Mouse (Mus musculus) heart, postnatal 0 days (tissue): Measurements from ENCODE around the gene Cdkal1. TPM values are rescaled to one million over a fixed set of nuclear protein-coding genes. Genes with fewer than 3 reads are reported as not detected.
A peak's percentile ranks its signal among the peaks of the same experiment; 100 is the strongest.

Experiments used
- ATAC-seq: fragments of 200-750 bp; cut with Nextera tagmentation; 2 replicates; pipeline ENCODE4 v1.8.0; 2017; ENCODE audit warnings: low read depth, moderate number of reproducible peaks, moderate library complexity; ENCODE audit not compliant: insufficient read depth
- DNase-seq: peaks from one replicate; pipeline ENCODE4 v3.0.0-alpha.2; 2016; ENCODE audit warnings: low spot score
- H3K27ac ChIP-seq: fragments of 300-500 bp; sonication (generic); 2 replicates; pipeline ENCODE4 v1.5.1; 2014; ENCODE audit warnings: low read depth, mild to moderate bottlenecking
- H3K27me3 ChIP-seq: fragments of 300-500 bp; sonication (generic); 2 replicates; pipeline ENCODE4 v1.6.1; 2014; ENCODE audit warnings: low read length, mixed read lengths; ENCODE audit not compliant: control insufficient read depth, insufficient read depth
- H3K36me3 ChIP-seq: fragments of 300-500 bp; sonication (generic); replicated peaks from 2 replicates; pipeline ENCODE4 v1.6.1; 2014; ENCODE audit warnings: low read length, mixed read lengths; ENCODE audit not compliant: control insufficient read depth, insufficient read depth
- H3K4me1 ChIP-seq: fragments of 300-500 bp; sonication (generic); 2 replicates; pipeline ENCODE4 v1.6.1; 2014; ENCODE audit warnings: antibody characterized with exemption; ENCODE audit not compliant: control insufficient read depth, insufficient read depth
- H3K4me2 ChIP-seq: fragments of 300-500 bp; sonication (generic); 2 replicates; pipeline ENCODE4 v1.6.1; 2014; ENCODE audit warnings: low read depth, mild to moderate bottlenecking, low read length, moderate library complexity
- H3K4me3 ChIP-seq: fragments of 300-500 bp; sonication (generic); 2 replicates; pipeline ENCODE4 v1.5.1; 2014; ENCODE audit warnings: low read depth, low read length
- H3K9ac ChIP-seq: fragments of 300-500 bp; sonication (generic); replicated peaks from 2 replicates; pipeline ENCODE4 v1.6.1; 2014; ENCODE audit warnings: low read depth, low read length, mixed read lengths
- H3K9me3 ChIP-seq: fragments of 300-500 bp; sonication (generic); replicated peaks from 2 replicates; pipeline ENCODE4 v1.6.1; 2016; ENCODE audit warnings: low read length; ENCODE audit not compliant: control insufficient read depth
- CTCF ChIP-seq: IDR thresholded peaks from 2 replicates; pipeline ENCODE4 v1.5.1; 2016; ENCODE audit warnings: antibody characterized with exemption, control low read depth, low read depth
- EP300 ChIP-seq: IDR thresholded peaks from 2 replicates; pipeline ENCODE4 v1.6.1; 2016; ENCODE audit warnings: antibody characterized with exemption, low read depth
- WGBS: fragments of 180-500 bp; shearing (Covaris S2); extraction: QIAGEN DNeasy Blood & Tissue Kit; methylation state at CpG from one replicate; pipeline ENCODE4 v1.1.7; 2014; 5-methylcytosine and 5-hydroxymethylcytosine counted together
- polyA plus RNA-seq: library from polyadenylated mRNA; unstranded; fragments of >200 nt; fragmentation: Nextera tagmentation; extraction: Ambion mirVana; gene quantifications from 2 replicates; pipeline ENCODE4 v1.2.1, GENCODE M21; 2015
- total RNA-seq: library from RNA; depleted of rRNA; stranded (reverse); fragments of >200 nt; gene quantifications from 2 replicates; pipeline ENCODE4 v1.2.3, GENCODE M21; 2014; ENCODE audit warnings: low replicate concordance

Cdkal1 gene
- total and polyA plus RNA-seq, 2 experiments from 2014 or later, result 9.6 to 17.6 TPM

GRCm38 (mm10) chr13:29403217-29403616 lies 452.3 kb downstream of the Cdkal1 start:
- no peak overlapping the region for H3K9ac ChIP-seq
- no peaks in the 10 kb centered on the region for H3K9me3 ChIP-seq
- H3K4me3 ChIP-seq, result no peak overlapping the region
- no peaks in the 10 kb centered on the region for H3K27me3 ChIP-seq
- H3K36me3 ChIP-seq, result no peaks in the 10 kb centered on the region
- DNase-seq, result peak; percentile 30
- TF ChIP-seq CTCF (no peak), EP300 (no peak)
- peaks cover 32% of the 10 kb centered on the region for H3K4me1 ChIP-seq
- ATAC-seq, result peak; percentile 59; the same call in 1 of the 2 replicates
- H3K27ac ChIP-seq, result no peak overlapping the region; the same call in 1 of the 2 replicates
- H3K4me2 ChIP-seq, result no peak overlapping the region
- 46% methylated on average over 5 of the region's 5 CpGs for WGBS

- WGBS, result 84% methylated on average over 3 of the region's 3 CpGs
- TF ChIP-seq EP300, result no peak
- no peak for TF ChIP-seq CTCF
- Histone ChIP-seq H3K36me3 (no peaks in the 10 kb centered on the region), H3K4me2 (no peak overlapping the region), H3K4me3 (no peak overlapping the region), H3K9me3 (no peaks in the 10 kb centered on the region), H3K9ac (no peak overlapping the region), H3K4me1 (peaks cover 27% of the 10 kb centered on the region; the same call in 1 of the 2 replicates), H3K27ac (no peak overlapping the region), H3K27me3 (no peaks in the 10 kb centered on the region)
- DNase-seq, result no peak
- ATAC-seq, result no peak
Observed at GRCm38 (mm10) chr13:29402526-29403040, 452.9 kb downstream of the Cdkal1 start.

GRCm38 (mm10) chr13:29399908-29400307 lies 455.6 kb downstream of the Cdkal1 start:
- no peaks in the 10 kb centered on the region for H3K27me3 ChIP-seq
- DNase-seq, result no peak

GRCm38 (mm10) chr13:29398456-29398855 lies 457.0 kb downstream of the Cdkal1 start:
- 26% methylated on average over 2 of the region's 2 CpGs for WGBS
- Histone ChIP-seq H3K36me3 (no peaks in the 10 kb centered on the region), H3K9ac (no peak overlapping the region), H3K27me3 (no peaks in the 10 kb centered on the region), H3K4me2 (no peak overlapping the region), H3K9me3 (no peaks in the 10 kb centered on the region), H3K4me1 (peaks cover 17% of the 10 kb centered on the region; the same call in 1 of the 2 replicates), H3K27ac (peak overlapping the region; percentile 30; the same call in 1 of the 2 replicates), H3K4me3 (no peak overlapping the region)
- TF ChIP-seq EP300 (no peak), CTCF (no peak)
- no peak for DNase-seq
- no peak for ATAC-seq

More at GRCm38 (mm10) chr13:29399908-29400307, 455.6 kb downstream of the Cdkal1 start:
- Histone ChIP-seq H3K36me3 (no peaks in the 10 kb centered on the region), H3K4me1 (peaks cover 23% of the 10 kb centered on the region; the same call in 1 of the 2 replicates), H3K27ac (no peak overlapping the region), H3K4me2 (no peak overlapping the region), H3K9ac (no peak overlapping the region), H3K9me3 (no peaks in the 10 kb centered on the region), H3K4me3 (no peak overlapping the region)
- no peak for TF ChIP-seq CTCF
- no peak for TF ChIP-seq EP300
- 65% methylated on average over 5 of the region's 5 CpGs for WGBS
- ATAC-seq, result no peak

GRCm38 (mm10) chr13:29395694-29396093 lies 459.8 kb downstream of the Cdkal1 start:
- no peak overlapping the region for H3K9ac ChIP-seq
- no peak overlapping the region for H3K4me2 ChIP-seq
- H3K4me1 ChIP-seq, result peaks cover 14% of the 10 kb centered on the region; the same call in 1 of the 2 replicates
- 85% methylated on average over 4 of the region's 4 CpGs for whole genome bisulfite sequencing
- no peaks in the 10 kb centered on the region for H3K36me3 ChIP-seq
- no peak overlapping the region for H3K27ac ChIP-seq
- no peak for DNase-seq
- no peak for TF ChIP-seq CTCF
- TF ChIP-seq EP300, result no peak
- H3K9me3 ChIP-seq, result no peaks in the 10 kb centered on the region
- H3K27me3 ChIP-seq, result no peaks in the 10 kb centered on the region
- H3K4me3 ChIP-seq, result no peak overlapping the region
- no peak for ATAC-seq

DNA sequence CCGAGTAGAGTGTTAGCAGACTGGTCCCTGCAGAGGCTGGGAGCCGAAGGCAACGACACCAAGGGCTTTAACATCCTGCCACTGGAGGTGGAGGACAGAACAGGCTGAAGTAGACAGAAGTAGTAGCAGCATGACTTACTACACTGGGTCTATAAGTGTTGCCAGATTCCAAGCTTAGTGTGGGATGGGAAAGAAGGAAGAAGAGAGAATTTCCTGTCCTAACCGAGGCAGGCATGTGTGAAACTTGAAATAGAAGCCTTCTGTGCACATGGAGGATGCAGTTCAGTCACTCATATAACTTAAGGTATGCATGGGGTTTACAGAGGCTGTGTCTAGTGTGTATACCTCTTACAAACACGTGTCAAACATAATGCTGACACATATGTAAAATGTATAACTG lies 465.4 kb downstream of the Cdkal1 start:
- Histone ChIP-seq H3K27me3 (no peaks in the 10 kb centered on the region), H3K4me2 (no peak overlapping the region), H3K4me1 (no peaks in the 10 kb centered on the region), H3K4me3 (no peak overlapping the region), H3K27ac (no peak overlapping the region), H3K9me3 (no peaks in the 10 kb centered on the region), H3K9ac (no peak overlapping the region), H3K36me3 (no peaks in the 10 kb centered on the region)
- no peak for ATAC-seq
- TF ChIP-seq CTCF, result no peak
- TF ChIP-seq EP300, result no peak
- no peak for DNase-seq
- WGBS, result 55% methylated on average over 5 of the region's 5 CpGs
